Mouse (Mus musculus): Measurements from ENCODE around the gene Nes. TPM values are rescaled to one million over a fixed set of nuclear protein-coding genes. Genes with fewer than 3 reads are reported as not detected.

Nes gene
- polyA plus RNA-seq, 1 experiment from 2014 or later = 125 TPM

DNA sequence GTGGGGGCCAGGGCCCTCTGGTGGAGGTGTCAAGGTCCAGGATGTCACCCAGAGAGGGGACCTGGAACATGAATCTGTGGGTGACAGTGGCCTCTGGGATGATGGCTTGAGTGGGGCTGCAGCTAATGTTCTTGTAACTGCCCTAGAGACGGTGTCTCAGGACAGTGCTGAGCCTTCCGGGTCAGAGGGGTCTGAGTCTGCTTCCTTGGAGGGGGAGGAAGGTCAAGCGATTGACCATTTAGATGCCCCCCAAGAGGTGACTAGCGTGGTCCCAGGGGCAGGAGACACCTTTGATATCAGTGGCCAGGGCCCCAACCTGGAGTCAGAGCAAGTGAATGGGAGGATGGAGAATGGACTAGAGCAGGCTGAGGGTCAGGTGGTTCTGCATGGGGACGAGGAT is 8.6 kb downstream of the Nes start:
- Histone ChIP-seq H3K9me3 (replicated peaks) (no peaks in the 10 kb centered on the region), H3K27ac (replicated peaks) (peak overlapping the region; percentile 95; the same call in 1 of the 2 replicates), H3K4me1 (peaks cover 91% of the 10 kb centered on the region), H3K27me3 (ENCODE audit: low read depth, poor library complexity, severe bottlenecking) (no peaks in the 10 kb centered on the region; the same call in 1 of the 2 replicates), H3K36me3 (peaks cover 74% of the 10 kb centered on the region), H3K4me3 (0 out of 2 replicates have a peak overlapping the region, but pooled peaks have one; percentile 2)
- WGBS = 79% methylated on average over 5 of the region's 5 CpGs
- no peak for DNase-seq (ENCODE audit: low spot score)

DNA sequence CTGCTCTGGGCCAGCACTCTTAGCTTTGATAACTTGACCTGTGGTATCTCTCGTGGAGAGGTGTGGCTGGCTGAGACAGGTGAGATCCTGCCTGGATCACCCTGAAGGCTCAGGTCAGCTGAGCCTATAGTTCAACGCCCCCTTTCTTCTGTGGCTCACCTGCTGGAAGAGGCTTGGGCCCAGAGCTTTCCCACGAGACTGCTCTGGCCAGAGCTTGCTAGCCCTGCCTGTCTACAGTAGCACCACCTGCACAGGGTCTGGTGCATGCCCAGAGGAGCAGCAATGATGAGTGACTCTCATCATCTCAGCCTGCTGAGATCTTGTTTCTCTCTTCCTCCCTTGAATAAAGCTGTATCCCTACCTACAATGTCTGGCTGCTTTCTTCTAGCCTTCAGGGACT is 9.2 kb downstream of the Nes start:
- DNase-seq (ENCODE audit: low spot score) = no peak
- WGBS = 64% methylated on average over 3 of the region's 3 CpGs
- H3K9me3 ChIP-seq (replicated peaks) = no peaks in the 10 kb centered on the region
- peaks cover 68% of the 10 kb centered on the region for H3K36me3 ChIP-seq
- H3K27ac ChIP-seq (replicated peaks) = peak overlapping the region; percentile 95
- H3K4me3 ChIP-seq = peak overlapping the region; percentile 9; the same call in 1 of the 2 replicates
- H3K27me3 ChIP-seq (ENCODE audit: low read depth, poor library complexity, severe bottlenecking) = no peaks in the 10 kb centered on the region; the same call in 1 of the 2 replicates
- H3K4me1 ChIP-seq = peaks cover 91% of the 10 kb centered on the region

DNA sequence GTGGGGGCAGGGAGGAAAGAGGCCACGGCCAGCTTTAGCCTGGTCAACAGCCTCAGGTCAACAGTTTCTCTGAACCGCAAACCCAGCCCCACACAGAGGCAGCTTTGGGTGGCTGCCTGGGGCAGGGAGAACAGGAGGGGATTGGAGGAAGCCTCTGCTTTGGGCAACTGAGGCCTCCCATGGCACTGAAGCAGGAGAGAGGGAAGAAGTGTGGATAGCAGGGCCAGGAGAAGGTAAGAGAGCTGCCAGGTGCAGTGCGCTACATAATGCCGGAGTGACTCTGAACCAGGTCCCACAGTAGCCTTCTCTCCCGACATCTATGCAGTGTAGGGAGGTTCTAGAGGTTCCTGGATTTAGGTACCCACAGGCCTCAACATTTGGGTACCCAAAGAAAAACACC is 9.8 kb downstream of the Nes start:
- peak overlapping the region; percentile 95 for H3K27ac ChIP-seq (replicated peaks)
- H3K4me1 ChIP-seq = peaks cover 91% of the 10 kb centered on the region
- 63% methylated on average over 5 of the region's 5 CpGs for WGBS
- H3K9me3 ChIP-seq (replicated peaks) = no peaks in the 10 kb centered on the region
- peaks cover 5% of the 10 kb centered on the region for H3K27me3 ChIP-seq (ENCODE audit: low read depth, poor library complexity, severe bottlenecking)
- H3K4me3 ChIP-seq = no peak overlapping the region
- no peak for DNase-seq (ENCODE audit: low spot score)
- peaks cover 61% of the 10 kb centered on the region for H3K36me3 ChIP-seq

DNA sequence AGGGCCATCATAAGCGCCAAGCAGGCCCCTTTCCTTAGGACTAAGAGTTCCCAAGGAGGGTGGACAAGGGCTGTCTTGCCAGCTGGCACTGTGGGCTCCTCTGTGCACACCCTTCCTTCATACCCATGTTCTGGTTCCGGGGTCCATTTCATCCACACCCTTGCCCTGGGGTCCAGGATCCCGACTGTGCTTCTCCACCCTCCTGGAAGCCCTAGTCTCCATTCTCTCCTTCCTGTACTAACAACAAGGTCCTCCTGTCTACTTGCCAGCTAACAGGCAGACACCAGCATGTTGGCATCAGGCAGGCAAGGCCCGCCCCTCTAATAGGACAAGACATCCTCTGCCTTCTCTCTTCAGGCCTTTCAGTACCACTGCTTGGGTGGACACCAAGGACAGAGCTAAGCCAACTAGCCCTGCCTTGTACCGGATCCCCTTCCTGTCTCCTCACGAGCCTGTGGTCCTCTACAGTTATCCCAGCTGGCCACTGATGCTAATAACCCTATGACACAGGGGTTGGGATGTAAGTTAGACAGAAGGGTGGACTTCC is 10.4 kb downstream of the Nes start:
- Histone ChIP-seq H3K27ac (replicated peaks) (peak overlapping the region; percentile 95), H3K36me3 (peaks cover 56% of the 10 kb centered on the region)

DNA sequence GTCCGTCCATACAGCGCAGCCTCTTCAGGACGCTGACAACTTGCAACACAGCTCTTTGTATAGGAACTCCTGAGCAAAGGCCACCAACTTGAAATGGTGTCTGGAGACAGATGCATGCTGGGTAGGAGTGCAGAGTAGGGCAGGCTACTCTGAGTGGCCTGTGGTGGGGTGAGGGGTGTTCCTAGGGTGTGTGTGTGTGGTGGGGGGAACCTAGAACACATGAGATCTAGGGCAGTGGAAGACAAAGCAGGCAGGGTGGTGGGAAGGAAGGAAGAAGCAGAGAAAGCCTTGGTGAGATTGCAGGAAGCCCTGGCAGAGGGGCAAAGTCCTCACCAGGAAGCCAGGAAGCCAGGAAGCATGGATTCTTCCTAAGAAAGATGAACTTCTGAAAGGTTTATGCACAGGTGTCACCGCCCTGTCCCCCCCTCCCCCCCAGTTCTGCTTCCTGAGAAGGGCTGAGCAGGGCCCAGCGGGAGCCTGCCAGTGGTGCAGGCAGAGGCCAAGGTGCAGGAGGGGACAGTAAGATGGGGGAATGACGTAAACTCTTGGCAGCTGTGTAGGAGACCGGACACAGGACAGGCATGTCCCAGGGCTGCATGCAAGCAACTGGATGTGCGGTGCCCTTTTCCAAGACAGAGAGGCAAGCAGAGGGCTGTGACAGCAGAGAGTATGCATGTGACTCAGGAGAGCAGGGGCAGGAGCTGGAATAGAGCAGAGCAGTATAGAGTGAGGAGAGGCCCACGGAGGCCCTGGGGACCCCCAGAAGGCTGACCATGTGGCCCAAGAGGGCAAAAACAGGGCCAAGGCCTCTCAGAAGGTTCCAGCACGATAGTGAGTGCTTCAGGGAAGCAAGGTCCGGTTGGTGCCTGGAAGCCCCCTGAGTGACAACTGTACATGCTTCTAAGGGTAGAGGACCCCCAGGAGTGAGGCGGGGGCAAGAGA is 11.3 kb downstream of the Nes start:
- H3K4me1 ChIP-seq = peaks cover 100% of the 10 kb centered on the region
- DNase-seq (ENCODE audit: low spot score) = peak; percentile 46
- 40% methylated on average over 12 of the region's 12 CpGs for WGBS
- peaks cover 8% of the 10 kb centered on the region for H3K27me3 ChIP-seq (ENCODE audit: low read depth, poor library complexity, severe bottlenecking)
- H3K27ac ChIP-seq (replicated peaks) = peak overlapping the region; percentile 95
- no peaks in the 10 kb centered on the region for H3K9me3 ChIP-seq (replicated peaks)
- H3K36me3 ChIP-seq = peaks cover 47% of the 10 kb centered on the region
- peak overlapping the region; percentile 41 for H3K4me3 ChIP-seq

More for the DNA sequence above, 10.4 kb downstream of the Nes start:
- Histone ChIP-seq H3K27me3 (ENCODE audit: low read depth, poor library complexity, severe bottlenecking) (peaks cover 8% of the 10 kb centered on the region), H3K4me3 (0 out of 2 replicates have a peak overlapping the region, but pooled peaks have one; percentile 41), H3K9me3 (replicated peaks) (no peaks in the 10 kb centered on the region), H3K4me1 (peaks cover 93% of the 10 kb centered on the region)
- DNase-seq (ENCODE audit: low spot score) = no peak
- 85% methylated on average over 6 of the region's 6 CpGs for WGBS

DNA sequence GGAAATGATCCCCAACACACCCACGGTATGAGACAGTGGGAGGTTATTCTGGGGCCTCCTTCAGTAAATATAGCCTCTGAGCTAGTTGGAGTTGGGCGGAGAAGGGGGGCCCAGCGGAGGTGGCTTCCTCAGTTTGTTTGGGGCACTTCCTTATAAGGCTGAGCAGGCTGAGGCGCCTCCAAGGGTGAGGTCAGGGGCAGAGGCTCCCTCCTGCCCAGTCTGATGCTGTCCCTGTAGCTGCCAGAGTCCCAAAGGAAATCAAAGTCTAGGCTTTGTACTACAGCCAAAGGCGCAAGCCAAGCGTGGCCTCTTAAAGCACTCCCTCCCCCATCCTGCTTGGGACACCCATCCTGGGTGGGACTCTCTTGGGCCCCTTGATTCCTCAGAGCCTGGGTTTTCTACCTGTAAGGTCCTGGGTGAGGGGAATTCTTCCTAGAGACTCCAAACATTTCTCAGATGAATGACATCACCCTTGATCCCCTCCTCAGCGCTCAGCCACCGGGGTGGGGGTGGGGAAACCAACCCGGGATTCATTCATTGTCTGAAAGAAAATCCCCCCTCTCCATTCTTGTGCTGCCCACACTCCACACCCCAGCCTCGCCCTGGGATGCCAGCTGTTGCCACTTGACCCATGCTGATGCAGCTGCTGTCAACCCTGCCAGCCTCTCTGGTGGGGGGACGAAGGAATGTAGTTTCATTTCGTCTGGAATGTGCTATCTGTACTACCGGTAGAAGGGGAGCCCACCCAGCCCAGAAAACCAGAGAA is 12.1 kb downstream of the Nes start:
- no peaks in the 10 kb centered on the region for H3K9me3 ChIP-seq (replicated peaks)
- peak; percentile 81 for DNase-seq (ENCODE audit: low spot score)
- 2% methylated on average over 13 of the region's 13 CpGs for WGBS
- peak overlapping the region; percentile 95 for H3K27ac ChIP-seq (replicated peaks)
- H3K27me3 ChIP-seq (ENCODE audit: low read depth, poor library complexity, severe bottlenecking) = peaks cover 8% of the 10 kb centered on the region
- H3K4me1 ChIP-seq = peaks cover 100% of the 10 kb centered on the region
- H3K36me3 ChIP-seq = peaks cover 38% of the 10 kb centered on the region
- peak overlapping the region; percentile 41 for H3K4me3 ChIP-seq

DNA sequence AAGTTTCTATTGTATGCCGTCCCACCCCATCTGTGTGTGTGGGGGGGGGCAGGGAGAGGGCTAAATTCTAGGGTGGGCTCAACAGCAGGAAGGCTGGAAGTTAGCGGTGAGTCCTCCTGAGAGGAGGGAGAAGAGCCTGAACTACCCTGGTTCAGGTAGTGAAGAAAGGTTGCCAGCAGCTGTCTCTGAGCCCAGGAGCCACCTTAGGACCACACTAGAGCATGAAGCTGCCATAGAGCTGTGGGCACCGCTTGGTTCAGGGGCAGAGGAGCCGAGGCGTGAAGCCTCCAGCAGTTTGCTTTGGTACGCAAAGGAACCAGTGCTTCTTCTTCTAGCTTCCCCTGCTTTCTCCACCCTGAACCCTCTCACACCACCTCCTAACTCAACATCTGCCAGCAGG is 12.7 kb downstream of the Nes start:
- DNase-seq (ENCODE audit: low spot score) = no peak
- peak overlapping the region; percentile 95 for H3K27ac ChIP-seq (replicated peaks)
- WGBS = 44% methylated on average over 6 of the region's 6 CpGs
- peaks cover 14% of the 10 kb centered on the region for H3K27me3 ChIP-seq (ENCODE audit: low read depth, poor library complexity, severe bottlenecking)
- peaks cover 100% of the 10 kb centered on the region for H3K4me1 ChIP-seq
- peaks cover 32% of the 10 kb centered on the region for H3K36me3 ChIP-seq
- peak overlapping the region; percentile 41 for H3K4me3 ChIP-seq
- no peaks in the 10 kb centered on the region for H3K9me3 ChIP-seq (replicated peaks)

DNA sequence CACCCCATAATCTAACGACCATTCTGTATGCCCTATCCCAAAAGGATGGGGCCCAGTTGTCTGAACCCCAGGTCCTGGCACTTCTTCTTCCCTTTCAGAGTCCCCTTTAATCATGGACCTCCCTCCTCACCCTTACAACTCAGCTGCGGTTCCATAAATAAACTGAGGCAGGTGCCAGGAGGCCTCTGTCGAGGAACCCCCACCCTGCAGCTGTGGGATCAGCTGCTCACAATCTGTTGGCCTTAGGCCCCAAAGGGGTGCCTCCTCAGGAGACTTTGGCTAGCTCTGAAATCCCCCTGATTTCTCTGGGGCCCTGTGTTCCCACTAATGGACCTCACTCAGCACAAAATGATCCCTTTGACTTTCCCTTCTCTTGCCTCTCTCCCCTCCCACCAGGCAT is 13.2 kb downstream of the Nes start:
- Histone ChIP-seq H3K27me3 (ENCODE audit: low read depth, poor library complexity, severe bottlenecking) (peaks cover 19% of the 10 kb centered on the region), H3K27ac (replicated peaks) (peak overlapping the region; percentile 95), H3K9me3 (replicated peaks) (no peaks in the 10 kb centered on the region), H3K4me1 (peaks cover 97% of the 10 kb centered on the region), H3K4me3 (peak overlapping the region; percentile 7; the same call in 1 of the 2 replicates), H3K36me3 (peaks cover 28% of the 10 kb centered on the region)
- no peak for DNase-seq (ENCODE audit: low spot score)
- 48% methylated on average over 3 of the region's 3 CpGs for WGBS

DNA sequence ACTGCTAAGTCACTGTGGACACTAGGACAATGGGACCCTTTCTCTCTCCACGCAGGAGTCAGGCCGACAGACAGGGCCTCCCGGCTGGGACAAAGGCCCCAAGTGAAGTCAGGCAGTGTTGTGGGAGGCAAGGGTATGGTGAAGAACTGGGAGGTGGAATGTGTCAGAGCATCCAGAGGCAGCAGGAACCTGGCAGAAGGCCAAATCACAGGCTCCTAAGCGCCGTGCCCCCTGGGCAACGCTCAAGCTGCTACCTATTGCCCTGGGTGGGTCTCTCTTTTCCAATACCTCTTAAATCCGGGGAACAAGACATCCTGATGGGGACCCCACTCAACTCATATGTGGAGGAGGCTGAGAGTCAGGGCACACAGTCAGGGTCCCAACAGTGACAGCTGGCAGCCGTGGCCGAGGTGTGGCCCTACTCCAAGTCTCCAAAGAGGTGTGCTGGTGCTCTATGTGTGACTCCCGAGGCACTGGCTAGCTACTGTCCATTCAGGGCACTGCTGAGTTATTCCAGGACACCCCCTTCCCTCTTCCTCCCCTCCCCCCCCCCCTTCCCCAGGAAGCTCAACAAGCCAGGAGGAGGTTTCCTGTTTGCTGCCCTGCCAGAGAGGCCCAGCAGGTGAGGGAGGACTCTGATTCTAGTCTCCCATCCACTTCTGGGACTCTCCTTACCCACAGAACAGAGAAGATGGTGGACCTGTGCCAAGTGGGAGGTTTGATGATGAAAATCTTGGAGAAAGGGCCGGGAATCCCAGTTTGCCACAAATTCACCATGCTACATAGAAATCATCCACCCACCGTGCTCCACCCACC is 14.8 kb downstream of the Nes start:
- DNase-seq (ENCODE audit: low spot score) = peak; percentile 65
- WGBS = 50% methylated on average over 12 of the region's 12 CpGs
- peaks cover 89% of the 10 kb centered on the region for H3K4me1 ChIP-seq

DNA sequence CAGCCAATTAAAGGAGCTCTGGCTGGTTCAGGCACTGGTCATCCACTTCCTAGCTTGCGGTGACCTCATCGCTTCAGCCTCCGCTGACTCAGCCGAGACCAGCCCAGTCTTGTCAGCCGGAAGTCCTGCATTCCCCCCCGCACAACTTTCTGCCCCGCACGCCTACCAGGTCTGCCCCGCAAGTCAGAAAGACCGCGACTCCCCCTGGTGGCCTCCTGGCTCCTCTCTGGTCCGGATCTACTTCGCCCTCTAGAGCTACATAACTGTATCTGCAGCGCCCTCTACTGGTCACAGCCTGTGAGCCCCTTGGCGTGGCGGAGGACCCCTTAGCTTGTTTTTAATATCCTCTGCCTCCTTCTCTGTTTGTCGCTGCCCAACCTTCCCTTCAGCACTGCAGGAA is 16.0 kb downstream of the Nes start:
- Histone ChIP-seq H3K9me3 (replicated peaks) (no peaks in the 10 kb centered on the region), H3K36me3 (peaks cover under 1% of the 10 kb centered on the region; the same call in 1 of the 2 replicates), H3K27ac (replicated peaks) (peak overlapping the region; percentile 84), H3K4me3 (peak overlapping the region; percentile 50), H3K27me3 (ENCODE audit: low read depth, poor library complexity, severe bottlenecking) (peaks cover 47% of the 10 kb centered on the region), H3K4me1 (peaks cover 81% of the 10 kb centered on the region)
- DNase-seq (ENCODE audit: low spot score) = peak; percentile 99
- WGBS = 1% methylated on average over 17 of the region's 17 CpGs

More for the DNA sequence above, 14.8 kb downstream of the Nes start:
- H3K27me3 ChIP-seq (ENCODE audit: low read depth, poor library complexity, severe bottlenecking) = peaks cover 35% of the 10 kb centered on the region
- peak overlapping the region; percentile 50 for H3K4me3 ChIP-seq
- peaks cover 11% of the 10 kb centered on the region; the same call in 1 of the 2 replicates for H3K36me3 ChIP-seq
- H3K9me3 ChIP-seq (replicated peaks) = no peaks in the 10 kb centered on the region
- peak overlapping the region; percentile 84 for H3K27ac ChIP-seq (replicated peaks)

DNA sequence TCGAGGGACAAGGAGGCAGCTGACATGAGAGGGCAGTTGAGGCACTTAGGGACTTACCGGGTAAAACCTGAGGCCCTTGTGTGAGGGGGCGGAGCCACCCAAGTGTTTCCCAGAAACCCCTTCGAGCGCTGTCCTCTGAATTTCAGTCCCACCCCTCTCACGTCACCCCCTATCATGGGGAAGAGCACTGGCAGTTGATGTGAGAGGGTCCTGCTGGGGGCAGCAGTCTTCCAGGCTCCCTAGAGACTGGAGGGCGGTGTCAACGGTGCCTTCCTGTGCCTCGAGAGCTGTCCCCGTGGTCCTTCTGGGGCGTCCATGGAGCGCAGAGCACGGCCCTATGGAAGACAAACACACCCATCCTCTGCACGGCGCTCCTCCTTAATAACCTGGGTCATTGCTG is 16.8 kb downstream of the Nes start:
- H3K9me3 ChIP-seq (replicated peaks) = no peaks in the 10 kb centered on the region
- DNase-seq (ENCODE audit: low spot score) = peak; percentile 78
- H3K27ac ChIP-seq (replicated peaks) = peak overlapping the region; percentile 84
- H3K4me3 ChIP-seq = peak overlapping the region; percentile 50
- under 1% methylated on average over 15 of the region's 15 CpGs for WGBS
- no peaks in the 10 kb centered on the region for H3K36me3 ChIP-seq
- peaks cover 79% of the 10 kb centered on the region for H3K4me1 ChIP-seq
- H3K27me3 ChIP-seq (ENCODE audit: low read depth, poor library complexity, severe bottlenecking) = peaks cover 54% of the 10 kb centered on the region

Measured in midbrain, embryonic 10.5 days (tissue).